Mouse (Mus musculus) limb, embryonic 15.5 days (tissue): Measurements from ENCODE around the gene Slc39a3. TPM values are rescaled to one million over a fixed set of nuclear protein-coding genes. Genes with fewer than 3 reads are reported as not detected.

ENCODE experiments used
- ATAC-seq: fragments of 200-750 bp; cut with Nextera tagmentation; 2 replicates; pipeline ENCODE4 v1.8.0; 2017; ENCODE audit warnings: low read depth, moderate TSS enrichment; ENCODE audit not compliant: insufficient number of reproducible peaks, low FRiP score, low TSS enrichment
- H3K27ac ChIP-seq: fragments of 300-500 bp; sonication (generic); 2 replicates; pipeline ENCODE4 v1.5.1; 2015; ENCODE audit warnings: moderate library complexity, mild to moderate bottlenecking, inconsistent platforms
- H3K27me3 ChIP-seq: fragments of 300-500 bp; sonication (generic); 2 replicates; pipeline ENCODE4 v1.6.1; 2015; ENCODE audit warnings: inconsistent platforms
- H3K36me3 ChIP-seq: fragments of 300-500 bp; sonication (generic); 2 replicates; pipeline ENCODE4 v1.6.1; 2015; ENCODE audit warnings: inconsistent platforms
- H3K4me1 ChIP-seq: fragments of 300-500 bp; sonication (generic); 2 replicates; pipeline ENCODE4 v1.6.1; 2015; ENCODE audit warnings: inconsistent platforms
- H3K4me2 ChIP-seq: fragments of 300-500 bp; sonication (generic); 2 replicates; pipeline ENCODE4 v1.6.1; 2015; ENCODE audit warnings: mild to moderate bottlenecking, inconsistent platforms
- H3K4me3 ChIP-seq: fragments of 300-500 bp; sonication (generic); 2 replicates; pipeline ENCODE4 v1.5.1; 2015; ENCODE audit warnings: mild to moderate bottlenecking, inconsistent platforms
- H3K9ac ChIP-seq: fragments of 300-500 bp; sonication (generic); 2 replicates; pipeline ENCODE4 v1.6.1; 2015; ENCODE audit warnings: inconsistent platforms
- H3K9me3 ChIP-seq: fragments of 300-500 bp; sonication (generic); 2 replicates; pipeline ENCODE4 v1.6.1; 2016; ENCODE audit warnings: inconsistent platforms
- WGBS: fragments of 180-500 bp; shearing (Covaris S2); methylation state at CpG from one replicate; pipeline ENCODE4 v1.1.7; 2015; 5-methylcytosine and 5-hydroxymethylcytosine counted together
- polyA plus RNA-seq: library from polyadenylated mRNA; unstranded; fragments of >200 nt; fragmentation: Nextera tagmentation; extraction: Ambion mirVana; gene quantifications from 2 replicates; pipeline ENCODE4 v1.2.1, GENCODE M21; 2015

Gene Slc39a3
- polyA plus RNA-seq, 1 experiment from 2014 or later = 21.8 TPM

DNA sequence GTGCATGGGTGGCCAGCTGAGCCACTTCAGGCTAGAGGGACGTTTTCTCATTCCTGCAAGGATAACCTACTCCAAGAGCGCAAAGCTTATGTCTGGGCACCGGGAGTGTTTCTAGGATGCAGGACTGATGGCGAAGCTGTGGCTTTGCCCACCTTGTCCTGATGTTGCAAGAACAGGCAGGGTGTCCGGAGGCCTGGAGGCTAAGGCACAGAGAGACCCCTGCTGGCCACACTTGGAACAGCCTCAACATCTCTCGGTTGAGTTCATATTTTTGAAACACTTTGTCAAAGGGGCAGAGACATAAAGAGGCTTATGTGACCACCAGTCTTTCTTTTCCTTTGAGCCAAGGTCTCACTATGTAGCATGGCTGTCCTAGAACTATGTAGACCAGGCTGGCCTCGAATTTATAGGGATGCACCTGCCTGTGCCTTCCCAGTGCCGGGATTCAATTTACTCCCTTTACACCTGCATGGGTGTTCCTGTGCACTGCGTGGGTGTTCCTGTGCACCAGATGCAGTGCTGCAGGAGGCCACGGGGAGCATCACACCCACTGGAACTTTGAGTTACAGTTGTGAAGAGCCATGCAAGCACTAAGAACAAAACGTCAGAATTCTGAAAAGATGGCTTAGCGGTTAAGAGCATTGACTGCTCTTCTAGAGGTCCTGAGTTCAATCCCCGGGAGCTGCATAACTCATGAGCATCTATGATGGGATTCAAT lies 4.4 kb upstream of the Slc39a3 start:
- H3K9ac ChIP-seq = no peak overlapping the region
- peaks cover 40% of the 10 kb centered on the region for H3K36me3 ChIP-seq
- ATAC-seq = no peak
- no peaks in the 10 kb centered on the region for H3K4me1 ChIP-seq
- H3K9me3 ChIP-seq = no peaks in the 10 kb centered on the region
- 29% methylated on average over 13 of the region's 13 CpGs for WGBS
- H3K4me2 ChIP-seq = no peak overlapping the region
- H3K27ac ChIP-seq = no peak overlapping the region
- H3K4me3 ChIP-seq = no peak overlapping the region
- no peaks in the 10 kb centered on the region for H3K27me3 ChIP-seq

DNA sequence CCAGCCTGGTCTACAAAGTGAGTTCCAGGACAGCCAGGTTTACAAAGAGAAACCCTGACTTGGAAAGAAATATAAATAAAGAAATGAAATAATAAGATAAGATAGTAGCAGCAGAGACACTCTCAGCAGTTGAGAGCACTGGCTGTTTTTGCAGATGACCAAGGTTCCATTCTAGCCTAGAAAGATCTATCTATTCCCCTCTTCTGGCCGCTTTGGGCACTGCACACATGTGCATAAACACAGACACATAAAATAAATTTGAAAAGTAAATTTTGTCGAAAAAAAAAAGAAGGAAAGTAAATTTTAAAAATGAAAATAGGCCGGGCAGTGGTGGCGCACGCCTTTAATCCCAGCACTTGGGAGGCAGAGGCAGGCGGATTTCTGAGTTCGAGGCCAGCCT lies 975 bp downstream of the Slc39a3 start:
- Histone ChIP-seq H3K4me1 (no peaks in the 10 kb centered on the region), H3K27me3 (no peaks in the 10 kb centered on the region)

DNA sequence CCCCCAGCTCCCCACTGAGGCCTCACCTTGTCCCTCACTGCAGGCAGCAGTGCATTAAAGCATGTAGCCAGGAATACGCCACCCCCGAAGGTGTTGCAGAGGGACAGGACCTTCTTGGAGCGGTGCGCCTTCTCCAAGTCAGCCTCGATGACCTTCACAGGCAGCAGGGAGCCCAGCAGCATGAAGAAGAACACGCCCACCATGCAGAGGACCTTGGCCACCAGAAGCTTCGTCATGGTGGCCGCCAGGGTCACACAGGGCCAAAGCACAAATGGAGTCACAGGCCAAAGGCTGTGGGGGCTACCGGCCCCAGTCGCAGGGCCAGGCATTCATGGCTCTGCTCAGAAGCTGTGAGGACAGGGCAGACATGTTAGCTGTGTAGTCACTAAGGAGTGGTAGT lies 3.6 kb downstream of the Slc39a3 start:
- Histone ChIP-seq H3K4me2 (no peak overlapping the region), H3K27me3 (no peaks in the 10 kb centered on the region), H3K36me3 (peaks cover 42% of the 10 kb centered on the region), H3K9me3 (no peaks in the 10 kb centered on the region), H3K9ac (no peak overlapping the region), H3K4me3 (no peak overlapping the region), H3K27ac (no peak overlapping the region), H3K4me1 (no peaks in the 10 kb centered on the region)
- no peak for ATAC-seq
- WGBS = 79% methylated on average over 10 of the region's 10 CpGs

More for the DNA sequence above, 975 bp downstream of the Slc39a3 start:
- Histone ChIP-seq H3K27ac (no peak overlapping the region), H3K36me3 (peaks cover 27% of the 10 kb centered on the region), H3K9ac (no peak overlapping the region), H3K4me3 (no peak overlapping the region), H3K4me2 (no peak overlapping the region), H3K9me3 (no peaks in the 10 kb centered on the region)
- no peak for ATAC-seq
- 76% methylated on average over 7 of the region's 7 CpGs for WGBS

DNA sequence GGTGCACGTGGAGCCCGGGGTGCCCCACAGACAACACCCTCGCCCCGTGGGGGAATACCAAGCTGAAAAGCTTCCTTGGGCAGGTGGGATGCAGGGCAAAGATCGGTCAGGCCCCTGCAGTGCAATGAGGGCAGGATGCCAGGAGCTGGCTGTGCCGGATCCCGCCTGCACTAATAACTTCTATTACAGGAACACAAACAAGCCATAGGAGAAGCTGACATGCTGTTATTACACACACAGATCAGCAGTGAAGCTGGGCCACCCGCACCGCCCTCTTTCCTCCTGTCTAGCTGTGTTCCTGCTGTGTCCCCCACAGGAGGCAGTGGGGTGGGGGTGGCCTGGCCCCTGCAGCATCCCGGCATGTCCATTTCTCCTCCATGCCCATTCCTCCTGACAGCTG lies 8.2 kb downstream of the Slc39a3 start:
- Histone ChIP-seq H3K4me3 (no peak overlapping the region), H3K27ac (no peak overlapping the region), H3K36me3 (peaks cover 41% of the 10 kb centered on the region), H3K4me1 (peaks cover 6% of the 10 kb centered on the region), H3K27me3 (peaks cover 36% of the 10 kb centered on the region), H3K9ac (no peak overlapping the region), H3K9me3 (no peaks in the 10 kb centered on the region), H3K4me2 (no peak overlapping the region)
- no peak for ATAC-seq
- 57% methylated on average over 10 of the region's 10 CpGs for WGBS

DNA sequence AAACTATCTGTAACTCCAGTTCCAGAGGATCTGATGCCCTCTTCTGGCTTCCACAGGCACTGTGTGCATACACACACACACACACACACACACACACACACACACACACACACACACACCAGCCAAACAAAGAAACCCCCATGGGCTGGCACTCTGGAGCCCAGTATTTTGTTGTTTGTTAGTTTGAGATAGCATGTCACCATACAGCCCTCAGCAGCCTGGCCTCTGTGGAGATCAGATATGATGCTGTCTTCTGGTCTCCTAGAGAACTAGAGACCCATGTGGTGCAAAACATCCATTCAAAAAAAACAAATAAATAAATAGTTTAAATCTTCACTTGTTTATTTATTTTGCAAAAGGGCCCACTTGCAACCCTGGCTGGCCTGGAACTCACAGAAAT lies 9.0 kb downstream of the Slc39a3 start:
- no peaks in the 10 kb centered on the region for H3K9me3 ChIP-seq
- H3K9ac ChIP-seq = no peak overlapping the region
- peaks cover 33% of the 10 kb centered on the region for H3K36me3 ChIP-seq
- H3K27me3 ChIP-seq = peaks cover 44% of the 10 kb centered on the region
- H3K4me1 ChIP-seq = peaks cover 6% of the 10 kb centered on the region
- no peak overlapping the region for H3K27ac ChIP-seq
- ATAC-seq = no peak
- no peak overlapping the region for H3K4me3 ChIP-seq
- H3K4me2 ChIP-seq = no peak overlapping the region

DNA sequence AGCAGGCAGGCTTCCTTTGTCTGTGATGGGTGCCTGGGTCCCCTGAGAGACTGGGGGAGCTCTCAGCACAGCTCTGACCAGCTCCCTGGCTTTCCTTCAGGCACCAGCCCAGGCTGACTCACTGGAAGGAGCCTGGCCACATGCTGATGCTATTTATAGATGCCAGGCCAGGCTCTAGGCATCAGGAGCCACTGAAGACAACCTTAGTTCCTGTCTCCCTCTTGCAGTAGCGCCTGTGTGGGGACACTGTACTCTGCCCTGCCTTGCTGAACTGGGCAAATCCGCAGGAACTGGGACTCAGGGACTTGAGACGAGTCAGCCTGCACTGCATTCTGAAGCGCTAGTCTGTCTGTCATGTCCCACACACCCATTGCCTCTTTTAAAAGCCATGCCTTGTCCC lies 9.9 kb downstream of the Slc39a3 start:
- WGBS = 63% methylated on average over 4 of the region's 4 CpGs

DNA sequence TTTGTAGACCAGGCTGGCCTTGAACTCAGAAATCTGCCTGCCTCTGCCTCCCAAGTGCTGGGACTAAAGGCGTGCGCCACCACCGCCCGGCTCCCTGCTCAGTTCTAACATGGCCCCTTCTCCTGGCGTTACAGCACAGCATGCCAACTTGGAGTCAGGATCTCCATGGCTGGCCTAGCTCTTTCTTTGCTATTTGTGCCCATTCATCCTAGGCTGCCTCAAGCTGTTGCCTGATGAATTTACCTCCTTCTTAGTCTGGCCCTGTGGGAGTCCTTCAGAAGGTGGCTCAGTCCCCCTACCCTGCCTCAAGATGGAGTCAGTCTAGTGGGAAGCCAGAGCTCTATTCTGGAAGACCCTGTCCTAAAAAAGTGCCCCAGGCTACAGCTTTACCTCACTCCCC lies 10.4 kb downstream of the Slc39a3 start:
- no peak overlapping the region for H3K9ac ChIP-seq
- H3K4me3 ChIP-seq = no peak overlapping the region
- peaks cover 20% of the 10 kb centered on the region for H3K36me3 ChIP-seq
- H3K27me3 ChIP-seq = peaks cover 56% of the 10 kb centered on the region
- H3K9me3 ChIP-seq = no peaks in the 10 kb centered on the region
- H3K4me1 ChIP-seq = peaks cover 9% of the 10 kb centered on the region
- H3K27ac ChIP-seq = no peak overlapping the region
- no peak overlapping the region for H3K4me2 ChIP-seq
- ATAC-seq = no peak
- 89% methylated on average over 5 of the region's 5 CpGs for WGBS

More for the DNA sequence above, 9.9 kb downstream of the Slc39a3 start:
- H3K36me3 ChIP-seq = peaks cover 24% of the 10 kb centered on the region
- H3K9me3 ChIP-seq = no peaks in the 10 kb centered on the region
- no peak overlapping the region for H3K27ac ChIP-seq
- ATAC-seq = no peak
- H3K27me3 ChIP-seq = peaks cover 52% of the 10 kb centered on the region
- H3K4me2 ChIP-seq = no peak overlapping the region
- H3K9ac ChIP-seq = no peak overlapping the region
- no peak overlapping the region for H3K4me3 ChIP-seq
- H3K4me1 ChIP-seq = peaks cover 6% of the 10 kb centered on the region

DNA sequence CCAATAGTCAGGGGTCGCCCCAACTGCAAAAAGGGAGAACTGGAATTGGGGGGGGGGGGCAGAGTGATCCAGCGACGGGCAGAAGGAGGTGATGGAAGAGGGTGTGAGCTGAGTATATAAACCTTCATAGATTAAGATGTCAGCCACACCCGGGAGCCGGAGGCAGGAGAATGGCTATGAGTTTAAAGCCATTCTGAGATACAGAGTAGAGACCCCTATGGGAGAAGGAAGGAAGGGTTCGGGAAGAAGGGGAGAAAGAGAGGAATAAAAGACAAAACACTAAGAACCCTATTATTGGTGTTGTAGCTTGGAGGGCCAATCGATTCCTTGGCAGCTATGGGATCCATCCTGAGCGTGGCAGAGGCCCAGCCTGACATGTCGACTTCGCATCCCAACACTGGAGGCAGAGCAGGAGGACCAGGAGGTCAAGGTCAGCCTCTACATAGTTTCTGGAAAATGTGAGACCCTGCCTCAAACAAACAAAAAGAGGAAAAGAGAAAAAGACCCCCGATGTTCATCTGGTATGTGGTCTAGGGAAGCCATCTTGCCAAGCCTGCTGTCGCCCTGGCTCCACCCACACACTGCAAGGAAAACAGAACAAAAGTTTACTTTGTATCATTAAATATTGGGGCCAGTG lies 11.5 kb downstream of the Slc39a3 start, which contains the start of gene Diras1:
TSS of gene Diras1 (minus strand) at position 24 of the 637 bp plus-strand sequence.
- no peak for ATAC-seq

DNA sequence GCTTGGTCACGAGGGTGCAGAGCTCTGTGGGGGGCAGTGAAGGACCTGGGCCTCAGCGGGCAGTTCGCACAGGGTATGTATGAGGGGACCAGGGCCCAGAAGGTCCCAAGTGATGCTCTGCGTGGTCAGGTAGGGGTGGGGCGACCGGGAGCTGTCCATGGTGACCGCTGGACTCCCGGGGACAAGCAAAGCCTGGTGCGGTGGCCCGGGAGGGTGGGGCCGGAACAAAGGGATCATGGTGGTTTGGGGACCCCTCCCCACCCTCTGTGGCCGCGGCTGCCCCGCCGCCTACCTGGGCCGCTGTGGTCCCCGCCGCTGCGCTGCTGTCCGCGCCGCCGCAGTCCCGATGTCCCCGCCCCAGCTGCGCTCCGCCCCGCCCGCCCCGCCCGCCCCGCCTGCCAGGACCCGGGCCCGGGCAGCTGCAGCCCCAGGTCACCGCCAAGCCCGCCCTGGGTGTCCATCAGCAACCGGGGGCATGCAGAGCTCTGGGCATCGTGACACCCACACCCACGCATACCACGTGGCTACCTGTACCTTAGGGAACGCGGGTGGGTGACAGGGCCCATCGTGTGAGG lies 12.1 kb downstream of the Slc39a3 start:
- Histone ChIP-seq H3K36me3 (peaks cover 5% of the 10 kb centered on the region; the same call in 1 of the 2 replicates), H3K27ac (no peak overlapping the region), H3K9me3 (no peaks in the 10 kb centered on the region), H3K4me2 (peak overlapping the region; percentile 49), H3K27me3 (peaks cover 72% of the 10 kb centered on the region), H3K9ac (no peak overlapping the region), H3K4me1 (peaks cover 9% of the 10 kb centered on the region), H3K4me3 (peak overlapping the region; percentile 24)
- WGBS = 5% methylated on average over 27 of the region's 43 CpGs
- ATAC-seq = no peak

More for the DNA sequence above, 11.5 kb downstream of the Slc39a3 start, which contains the start of gene Diras1:
- H3K9me3 ChIP-seq = no peaks in the 10 kb centered on the region
- peaks cover 9% of the 10 kb centered on the region for H3K4me1 ChIP-seq
- peaks cover 67% of the 10 kb centered on the region for H3K27me3 ChIP-seq
- peak within 1 kb of the TSS; percentile 49 for H3K4me2 ChIP-seq
- peaks cover 10% of the 10 kb centered on the region for H3K36me3 ChIP-seq
- no peak within 1 kb of the TSS for H3K27ac ChIP-seq
- 47% methylated on average over 12 of the region's 12 CpGs for WGBS
- no peak within 1 kb of the TSS for H3K9ac ChIP-seq
- peak within 1 kb of the TSS; percentile 24 for H3K4me3 ChIP-seq

DNA sequence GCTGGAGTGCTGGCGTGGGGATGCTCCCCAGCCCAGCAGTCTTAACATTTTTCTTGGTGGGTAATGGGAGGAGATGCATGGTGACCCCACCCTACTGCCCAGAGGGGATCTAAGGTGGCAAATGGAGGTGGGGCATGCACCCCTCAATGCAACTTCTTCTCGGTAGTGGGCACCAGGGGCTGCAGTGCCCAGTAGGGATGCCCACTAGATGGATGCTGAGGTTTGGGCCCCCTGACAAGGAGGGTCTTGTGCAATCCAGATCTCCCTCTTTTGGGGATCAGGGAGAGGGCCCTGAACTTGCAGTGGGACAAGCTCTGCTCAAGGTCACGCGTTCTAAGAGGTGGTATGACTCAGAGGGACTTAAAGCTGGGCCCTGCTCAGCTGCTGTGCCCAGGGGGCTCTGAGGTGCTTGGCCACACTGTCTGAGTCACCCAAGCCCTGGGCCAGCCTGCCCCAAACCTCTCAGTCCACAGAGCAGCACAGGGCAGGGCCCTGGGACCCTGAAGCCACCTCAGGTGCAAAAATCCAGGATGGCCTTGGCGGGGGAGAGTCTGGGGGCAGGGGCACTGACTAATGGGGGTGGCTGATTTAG lies 12.8 kb downstream of the Slc39a3 start:
- no peak overlapping the region for H3K4me3 ChIP-seq
- 67% methylated on average over 5 of the region's 5 CpGs for WGBS
- H3K27me3 ChIP-seq = peaks cover 72% of the 10 kb centered on the region

DNA sequence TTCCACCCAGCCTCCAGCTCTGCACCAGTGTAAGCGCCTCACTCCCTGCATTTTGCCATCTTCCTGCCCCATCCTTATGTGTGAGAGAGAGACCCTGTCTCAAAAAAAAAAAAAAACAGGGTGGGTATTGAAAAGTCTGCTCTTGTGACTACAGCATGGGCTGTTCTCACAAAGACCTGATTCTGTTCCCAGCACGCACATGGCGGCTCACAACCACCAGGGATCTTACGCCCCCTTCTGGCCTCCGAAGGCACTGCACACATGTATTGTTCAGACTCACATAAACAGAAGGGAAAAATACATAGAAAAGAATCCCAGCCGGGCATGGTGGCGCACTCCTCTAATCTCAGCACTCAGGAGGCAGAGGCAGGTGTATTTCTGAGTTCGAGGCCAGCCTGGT lies 14.5 kb downstream of the Slc39a3 start:
- H3K9me3 ChIP-seq = no peaks in the 10 kb centered on the region
- no peaks in the 10 kb centered on the region for H3K36me3 ChIP-seq
- peaks cover 71% of the 10 kb centered on the region for H3K27me3 ChIP-seq
- H3K4me2 ChIP-seq = no peak overlapping the region
- no peak overlapping the region for H3K4me3 ChIP-seq
- ATAC-seq = no peak
- no peak overlapping the region for H3K27ac ChIP-seq
- H3K4me1 ChIP-seq = peaks cover 9% of the 10 kb centered on the region
- no peak overlapping the region for H3K9ac ChIP-seq
- 55% methylated on average over 8 of the region's 8 CpGs for WGBS

More for the DNA sequence above, 12.8 kb downstream of the Slc39a3 start:
- Histone ChIP-seq H3K9me3 (no peaks in the 10 kb centered on the region), H3K27ac (no peak overlapping the region), H3K9ac (no peak overlapping the region), H3K4me2 (no peak overlapping the region), H3K36me3 (no peaks in the 10 kb centered on the region), H3K4me1 (peaks cover 9% of the 10 kb centered on the region)
- ATAC-seq = no peak
